Mouse (Mus musculus) bone marrow, adult 2 months (tissue): ENCODE results near the gene Nenf. TPM values are rescaled to one million over a fixed set of nuclear protein-coding genes. Genes with fewer than 3 reads are reported as not detected.

Experiments
- H3K27ac ChIP-seq: fragments of 200-500 bp; 2 replicates; pipeline ENCODE4 v1.5.1; 2012; ENCODE audit warnings: low read depth, mild to moderate bottlenecking, control low read depth, inconsistent platforms, low read length; ENCODE audit not compliant: control insufficient read depth, poor library complexity, insufficient read depth
- H3K4me1 ChIP-seq: fragments of 200-500 bp; 2 replicates; pipeline ENCODE4 v1.6.1; 2011; ENCODE audit warnings: low read length; ENCODE audit not compliant: control insufficient read depth, insufficient read depth
- H3K4me3 ChIP-seq: fragments of 200-500 bp; replicated peaks from 2 replicates; pipeline ENCODE3; 2011; ENCODE audit warnings: mild to moderate bottlenecking, low read depth, low read length, control low read depth; ENCODE audit not compliant: control insufficient read depth
- CTCF ChIP-seq: fragments of 200-500 bp; IDR thresholded peaks from 2 replicates; pipeline ENCODE4 v1.5.1; 2011; ENCODE audit warnings: low read length, control low read depth; ENCODE audit not compliant: control insufficient read depth, insufficient read depth
- POLR2A ChIP-seq: fragments of 200-500 bp; IDR thresholded peaks from 2 replicates; pipeline ENCODE4 v1.6.1; 2011; ENCODE audit warnings: low read depth, mild to moderate bottlenecking, control low read depth, low read length, borderline replicate concordance; ENCODE audit not compliant: control insufficient read depth
- WGBS: fragments of 180-500 bp; shearing (Covaris S2); methylation state at CpG from one replicate; pipeline ENCODE4 v1.1.7; 2018; 5-methylcytosine and 5-hydroxymethylcytosine counted together
- polyA plus RNA-seq: library from polyadenylated mRNA; stranded (reverse); fragments of >200 nt; gene quantifications from 2 replicates; pipeline ENCODE4 v1.2.4, GENCODE M21; 2011; ENCODE audit warnings: low replicate concordance; ENCODE audit not compliant: missing spikeins, insufficient read depth, insufficient read length

Gene Nenf
- polyA plus RNA-seq, 1 experiment, result 79.3 TPM

- no peak for TF ChIP-seq POLR2A
- TF ChIP-seq CTCF, result no peak
- 84% methylated on average over 8 of the region's 8 CpGs for WGBS
- H3K4me1 ChIP-seq, result peaks cover 3% of the 10 kb centered on the region; the same call in 1 of the 2 replicates
These were observed 33.5 kb downstream of the Nenf start for GRCm38 (mm10) chr1:191284502-191284901.

DNA sequence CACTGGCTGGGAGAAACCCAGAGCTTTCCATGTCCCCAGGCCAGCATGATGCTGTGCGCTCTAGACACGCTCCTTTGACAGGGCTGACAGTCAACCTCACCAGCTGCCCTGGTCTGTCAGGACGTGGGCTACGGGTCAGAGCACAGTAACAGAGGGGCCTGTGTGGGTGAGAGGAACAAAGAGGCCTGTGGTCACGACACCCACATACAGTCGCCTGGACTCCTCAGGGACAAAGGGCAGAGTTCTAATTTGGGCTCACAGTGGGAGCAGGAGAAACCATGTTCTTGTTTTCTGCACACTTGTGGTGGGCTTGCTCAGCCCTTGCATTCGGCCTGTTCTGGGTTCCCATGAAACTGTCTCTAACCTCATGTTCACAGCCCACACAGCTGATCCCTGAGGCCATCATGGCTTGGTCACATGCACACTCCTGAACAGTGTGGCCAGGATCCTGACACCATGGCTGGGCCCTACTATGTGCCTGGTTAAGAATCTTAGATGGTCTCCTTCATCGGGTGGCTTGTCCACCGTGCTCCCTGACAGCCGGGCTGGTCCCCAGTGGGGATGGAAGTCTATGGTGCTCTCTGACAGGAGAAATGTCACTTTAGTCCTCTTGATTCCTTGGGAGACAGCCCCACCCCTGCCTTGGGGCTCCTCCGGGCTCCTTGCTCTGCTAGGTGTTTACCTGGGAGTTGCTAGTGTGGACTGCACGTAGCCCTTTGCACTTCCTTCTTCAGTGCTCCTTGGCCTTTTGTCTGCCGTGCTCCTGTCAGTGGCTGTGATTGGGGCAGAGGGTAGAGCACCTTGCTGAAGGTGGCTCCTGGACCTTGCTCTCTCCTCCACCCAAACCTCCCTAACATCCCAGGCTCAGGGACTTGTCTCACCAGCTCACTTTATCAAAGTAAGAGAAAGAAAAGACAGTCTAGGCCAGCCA, 34.6 kb downstream of the Nenf start:
- TF ChIP-seq CTCF, result no peak
- TF ChIP-seq POLR2A, result no peak
- 72% methylated on average over 13 of the region's 13 CpGs for WGBS
- peaks cover 3% of the 10 kb centered on the region; the same call in 1 of the 2 replicates for H3K4me1 ChIP-seq

More at GRCm38 (mm10) chr1:191284502-191284901, 33.5 kb downstream of the Nenf start:
- no peak overlapping the region for H3K27ac ChIP-seq
- no peak overlapping the region for H3K4me3 ChIP-seq

GRCm38 (mm10) chr1:191282319-191282718, 35.7 kb downstream of the Nenf start:
- no peak for TF ChIP-seq CTCF
- no peak for TF ChIP-seq POLR2A
- peaks cover 3% of the 10 kb centered on the region; the same call in 1 of the 2 replicates for H3K4me1 ChIP-seq
- no peak overlapping the region for H3K4me3 ChIP-seq
- H3K27ac ChIP-seq, result no peak overlapping the region
- WGBS, result 88% methylated on average over 1 of the region's 1 CpGs

More for the DNA sequence above, 34.6 kb downstream of the Nenf start:
- no peak overlapping the region for H3K27ac ChIP-seq
- H3K4me3 ChIP-seq, result no peak overlapping the region

- peaks cover 3% of the 10 kb centered on the region; the same call in 1 of the 2 replicates for H3K4me1 ChIP-seq
- TF ChIP-seq CTCF (no peak), POLR2A (no peak)
- 30% methylated on average over 7 of the region's 7 CpGs for WGBS
- no peak overlapping the region for H3K4me3 ChIP-seq
- H3K27ac ChIP-seq, result peak overlapping the region; percentile 75
These were observed 36.8 kb downstream of the Nenf start for GRCm38 (mm10) chr1:191281171-191281570.

DNA sequence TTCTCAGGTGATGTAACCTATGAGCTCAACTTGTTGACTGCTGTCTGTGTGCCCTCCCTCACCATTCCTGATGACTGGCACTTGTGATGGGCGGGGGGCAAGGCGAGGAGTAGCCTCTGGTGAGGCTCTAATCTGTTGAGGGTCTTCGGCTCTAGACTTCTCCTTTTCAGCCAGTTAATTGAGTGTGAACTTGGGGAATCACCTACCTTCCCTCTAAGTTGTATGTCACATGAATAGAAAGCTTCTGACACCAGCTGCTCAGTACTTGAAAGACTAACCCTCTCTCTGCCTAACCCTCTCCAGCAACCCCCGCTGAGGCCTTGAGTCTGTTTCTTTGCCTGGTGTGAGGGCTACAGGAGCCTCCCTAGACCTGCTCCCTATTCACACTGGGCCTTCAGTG, 39.7 kb downstream of the Nenf start:
- H3K27ac ChIP-seq, result peak overlapping the region; percentile 50; the same call in 1 of the 2 replicates

GRCm38 (mm10) chr1:191277549-191278059, 40.4 kb downstream of the Nenf start:
- TF ChIP-seq CTCF (no peak), POLR2A (no peak)
- 44% methylated on average over 14 of the region's 14 CpGs for WGBS
- no peak overlapping the region for H3K4me3 ChIP-seq
- peaks cover 3% of the 10 kb centered on the region; the same call in 1 of the 2 replicates for H3K4me1 ChIP-seq
- H3K27ac ChIP-seq, result peak overlapping the region; percentile 50

More for the DNA sequence above, 39.7 kb downstream of the Nenf start:
- 52% methylated on average over 4 of the region's 4 CpGs for WGBS
- Histone ChIP-seq H3K4me3 (no peak overlapping the region), H3K4me1 (peaks cover 3% of the 10 kb centered on the region; the same call in 1 of the 2 replicates)
- TF ChIP-seq POLR2A, result no peak
- TF ChIP-seq CTCF, result no peak

DNA sequence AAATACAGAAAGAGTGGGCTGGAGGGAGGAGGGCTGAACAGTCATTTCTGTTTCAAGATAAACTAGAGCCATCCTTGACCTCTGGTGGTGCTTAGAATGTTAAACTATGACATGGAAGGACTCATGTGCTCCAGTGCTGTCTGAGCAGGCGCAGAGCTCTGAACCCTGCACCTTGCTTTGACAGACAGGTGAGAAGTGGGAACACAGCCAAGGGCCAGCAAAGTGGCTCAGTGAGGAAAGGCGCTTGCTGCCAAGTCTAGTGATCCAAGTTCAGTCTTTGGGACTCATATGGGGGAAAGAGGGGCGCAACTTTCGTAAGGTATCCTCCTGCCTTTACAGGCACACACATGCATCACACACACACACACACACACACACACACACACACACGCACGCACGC, 41.8 kb downstream of the Nenf start:
- TF ChIP-seq CTCF, result no peak
- WGBS, result 83% methylated on average over 7 of the region's 7 CpGs
- Histone ChIP-seq H3K4me1 (peaks cover 1% of the 10 kb centered on the region; the same call in 1 of the 2 replicates), H3K4me3 (no peak overlapping the region), H3K27ac (no peak overlapping the region)

DNA sequence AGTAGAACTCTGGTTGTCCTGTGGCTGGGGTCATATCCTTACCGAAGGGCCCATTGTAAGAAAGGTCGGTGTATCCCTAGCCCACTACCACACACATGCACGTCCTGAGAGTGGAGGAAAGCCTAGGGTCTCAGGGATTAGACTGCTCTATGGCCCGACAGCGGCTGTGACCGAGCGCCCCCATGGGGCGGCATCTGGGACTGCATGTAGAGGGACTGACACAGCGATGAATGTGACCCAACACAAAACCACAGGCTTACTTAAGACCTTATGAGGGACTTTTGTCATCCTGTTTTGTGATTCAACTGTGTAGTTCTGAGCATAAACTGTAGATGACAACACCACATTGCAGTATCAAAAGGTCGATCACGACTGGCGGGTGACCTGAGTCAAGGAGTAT, 42.5 kb downstream of the Nenf start:
- Histone ChIP-seq H3K27ac (no peak overlapping the region; the same call in 1 of the 2 replicates), H3K4me3 (no peak overlapping the region), H3K4me1 (peaks cover 1% of the 10 kb centered on the region; the same call in 1 of the 2 replicates)
- 6% methylated on average over 12 of the region's 12 CpGs for WGBS
- TF ChIP-seq POLR2A (no peak), CTCF (peak; percentile 79)
